17 mouse cellular contexts compared by ENCODE assay signal in the genomic region with DNA sequence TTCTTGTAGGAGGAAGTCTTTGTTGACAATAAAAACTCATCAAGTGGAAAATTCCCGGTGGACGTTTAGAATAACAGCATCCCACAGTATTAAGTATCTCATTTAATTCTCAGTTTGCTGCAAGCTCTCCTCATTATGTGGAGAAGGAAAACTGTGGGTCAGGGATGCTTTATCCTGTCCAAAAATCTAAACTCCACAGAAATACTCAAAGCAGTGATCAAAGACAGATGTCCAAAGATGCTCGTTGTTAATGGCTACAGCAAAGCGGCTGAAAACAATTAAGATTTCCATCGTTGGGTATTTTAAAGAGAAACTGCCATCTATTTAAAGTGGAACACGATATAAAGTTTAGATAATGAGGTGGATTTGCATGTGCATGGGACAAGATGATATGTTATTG.
"Had no signal": no experiment of that assay in that cellular context is flagged by ENCODE, and none has a peak within 500 bp of the region (broad histone marks: within the 10 kb centered on the region; RNA-seq: fewer than 3 reads in every experiment).

No protein-coding gene starts in this region.

- ATAC-seq: liver, postnatal 0 days; lung, postnatal 0 days; midbrain, embryonic 15.5 days had no signal

- H3K4me2 ChIP-seq: lung, embryonic 15.5 days; midbrain, embryonic 12.5 days; midbrain, embryonic 15.5 days; neural tube, embryonic 12.5 days; stomach, embryonic 15.5 days had no signal

- H3K27me3 ChIP-seq: lung, embryonic 15.5 days; megakaryocyte, embryonic 14.5 days; midbrain, embryonic 12.5 days; midbrain, embryonic 15.5 days; neural tube, embryonic 12.5 days; stomach, embryonic 15.5 days had no signal

- H3K4me1 ChIP-seq: lung, embryonic 15.5 days; megakaryocyte, embryonic 14.5 days; midbrain, embryonic 15.5 days; neural tube, embryonic 12.5 days; stomach, embryonic 15.5 days had no signal

- DNase-seq: liver, postnatal 0 days; lung, adult 2 months; lung, postnatal 14 days; lung, postnatal 36 days; right cerebral cortex, postnatal 14 days; thymus, adult 2 months; thymus, postnatal 25 days; thymus, postnatal 4 days had no signal

- H3K4me3 ChIP-seq: lung, embryonic 15.5 days; megakaryocyte, embryonic 14.5 days; midbrain, embryonic 12.5 days; midbrain, embryonic 15.5 days; neural tube, embryonic 12.5 days; stomach, embryonic 15.5 days had no signal

- H3K9ac ChIP-seq: liver, postnatal 0 days; lung, embryonic 15.5 days; midbrain, embryonic 12.5 days; midbrain, embryonic 15.5 days; neural tube, embryonic 12.5 days; stomach, embryonic 15.5 days had no signal

- H3K27ac ChIP-seq: lung, embryonic 15.5 days; macrophage; midbrain, embryonic 12.5 days; midbrain, embryonic 15.5 days; neural tube, embryonic 12.5 days; stomach, embryonic 15.5 days; stomach, postnatal 0 days had no signal

- H3K36me3 ChIP-seq: lung, embryonic 15.5 days; midbrain, embryonic 12.5 days; midbrain, embryonic 15.5 days; neural tube, embryonic 12.5 days; stomach, embryonic 15.5 days had no signal

- H3K9me3 ChIP-seq: lung, embryonic 15.5 days; midbrain, embryonic 12.5 days; midbrain, embryonic 15.5 days; neural tube, embryonic 12.5 days; stomach, embryonic 15.5 days had no signal
